Mouse (Mus musculus) hindbrain, embryonic 14.5 days (tissue): ENCODE measurements around the gene Hook2. TPM values are rescaled to one million over a fixed set of nuclear protein-coding genes. Genes with fewer than 3 reads are reported as not detected.

Experiments
- ATAC-seq: fragments of 200-750 bp; cut with Nextera tagmentation; 2 replicates; pipeline ENCODE4 v1.8.0; 2017; ENCODE audit warnings: moderate number of reproducible peaks, mild to moderate bottlenecking, moderate TSS enrichment, moderate library complexity; ENCODE audit not compliant: low FRiP score
- DNase-seq: peaks from one replicate; pipeline ENCODE4 v3.0.0-alpha.2; 2015; ENCODE audit warnings: low spot score
- H3K27ac ChIP-seq: fragments of 300-500 bp; sonication (generic); 2 replicates; pipeline ENCODE4 v1.5.1; 2014; ENCODE audit warnings: mild to moderate bottlenecking, moderate library complexity
- H3K27me3 ChIP-seq: fragments of 300-500 bp; sonication (generic); 2 replicates; pipeline ENCODE4 v1.6.1; 2014; ENCODE audit warnings: mild to moderate bottlenecking, low read length, mixed read lengths; ENCODE audit not compliant: control insufficient read depth, insufficient read depth
- H3K36me3 ChIP-seq: fragments of 300-500 bp; sonication (generic); replicated peaks from 2 replicates; pipeline ENCODE4 v1.6.1; 2014; ENCODE audit not compliant: control insufficient read depth, insufficient read depth
- H3K4me1 ChIP-seq: fragments of 300-500 bp; sonication (generic); replicated peaks from 2 replicates; pipeline ENCODE4 v1.6.1; 2014; ENCODE audit warnings: antibody characterized with exemption, low read length, mixed read lengths; ENCODE audit not compliant: control insufficient read depth, insufficient read depth
- H3K4me2 ChIP-seq: fragments of 300-500 bp; sonication (generic); replicated peaks from 2 replicates; pipeline ENCODE4 v1.6.1; 2014; ENCODE audit warnings: mild to moderate bottlenecking, moderate library complexity
- H3K4me3 ChIP-seq: fragments of 300-500 bp; sonication (generic); replicated peaks from 2 replicates; pipeline ENCODE4 v1.5.1; 2014; ENCODE audit warnings: mild to moderate bottlenecking, low read length
- H3K9ac ChIP-seq: fragments of 300-500 bp; sonication (generic); 2 replicates; pipeline ENCODE4 v1.6.1; 2014
- H3K9me3 ChIP-seq: fragments of 300-500 bp; sonication (generic); 2 replicates; pipeline ENCODE4 v1.6.1; 2016; ENCODE audit warnings: low read length; ENCODE audit not compliant: control insufficient read depth
- WGBS: fragments of 180-500 bp; shearing (Covaris S2); extraction: QIAGEN DNeasy Blood & Tissue Kit; methylation state at CpG from one replicate; pipeline ENCODE4 v1.1.7; 2014; 5-methylcytosine and 5-hydroxymethylcytosine counted together
- polyA plus RNA-seq: library from polyadenylated mRNA; unstranded; fragments of >200 nt; fragmentation: Nextera tagmentation; extraction: Ambion mirVana; gene quantifications from 2 replicates; pipeline ENCODE4 v1.2.1, GENCODE M21; 2014

The Hook2 gene
- polyA plus RNA-seq, 1 experiment from 2014 or later, result 24.6 TPM

DNA sequence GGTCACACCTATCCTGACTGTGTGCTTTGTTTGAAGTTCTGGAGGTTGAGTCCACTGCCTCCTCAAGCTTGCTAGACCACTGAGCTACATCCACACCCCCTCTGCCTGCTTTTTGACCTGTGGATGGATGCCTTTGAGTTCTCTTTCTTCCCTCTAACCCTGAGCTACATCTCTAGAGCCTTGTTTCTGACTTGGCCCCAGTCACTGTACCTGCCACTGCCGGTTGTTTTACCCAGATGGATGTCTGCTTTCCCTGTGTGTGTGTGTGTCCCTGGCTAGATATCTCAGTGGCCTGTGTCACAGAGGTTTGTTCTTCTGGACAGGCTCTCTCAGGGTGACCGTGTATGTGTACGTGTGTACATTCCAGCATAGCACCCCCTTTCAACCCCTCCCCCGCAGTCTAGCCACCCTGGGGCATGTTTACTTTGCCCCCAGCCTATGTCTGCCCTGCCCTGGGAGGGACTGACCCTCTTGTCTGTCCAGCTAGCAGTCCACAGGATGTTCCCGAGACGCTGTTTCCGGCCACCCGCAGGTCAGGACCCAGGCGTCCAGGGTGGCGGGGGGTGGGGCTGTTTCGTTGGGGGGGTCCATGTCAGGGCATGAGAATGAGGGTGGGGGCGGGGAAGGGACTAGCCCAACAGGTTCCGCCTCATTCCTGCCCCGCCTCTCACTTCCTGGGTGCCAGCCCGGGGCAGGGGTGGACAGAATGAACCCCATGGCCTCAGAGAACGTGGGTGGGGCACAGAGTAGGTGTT, 5.9 kb upstream of the Hook2 start:
- 15% methylated on average over 16 of the region's 16 CpGs for WGBS
- Histone ChIP-seq H3K36me3 (no peaks in the 10 kb centered on the region), H3K4me3 (peak overlapping the region; percentile 48; the same call in 1 of the 2 replicates), H3K27me3 (peaks cover 25% of the 10 kb centered on the region), H3K9me3 (no peaks in the 10 kb centered on the region), H3K4me2 (peak overlapping the region; percentile 89), H3K27ac (peak overlapping the region; percentile 44), H3K4me1 (peaks cover 32% of the 10 kb centered on the region), H3K9ac (peak overlapping the region; percentile 58; the same call in 1 of the 2 replicates)
- ATAC-seq (no peak), DNase-seq (no peak)

DNA sequence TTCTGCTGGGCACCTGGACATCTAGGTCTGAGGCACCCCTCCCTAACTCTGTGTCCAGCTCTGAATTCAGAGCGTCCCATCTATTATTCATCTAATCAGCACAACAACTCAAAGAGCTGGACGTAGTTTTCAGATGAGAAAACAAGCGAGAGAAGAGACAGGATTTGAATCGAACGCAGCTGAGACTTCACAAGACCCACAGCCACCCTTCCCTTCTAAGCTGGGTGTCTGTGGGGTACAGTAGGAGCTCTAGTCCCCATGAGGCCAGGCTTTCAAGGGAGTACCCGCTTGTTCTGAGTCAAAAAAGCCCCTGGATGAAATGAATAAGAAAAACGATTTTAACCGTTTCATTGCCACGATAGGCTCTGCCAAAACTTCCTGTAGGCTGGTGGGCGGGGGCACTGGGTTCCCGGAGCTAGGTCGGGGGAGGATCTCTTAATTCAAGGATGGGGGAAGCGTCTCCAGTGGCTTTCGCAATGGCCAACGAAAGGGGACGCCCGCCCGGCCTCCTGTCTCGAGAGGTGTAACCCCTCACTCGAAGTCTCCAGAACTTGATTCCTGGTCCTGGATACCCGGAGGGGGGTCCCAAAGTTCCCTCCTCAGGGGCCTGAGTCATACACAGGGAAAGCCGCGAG, 5.2 kb upstream of the Hook2 start:
- no peaks in the 10 kb centered on the region for H3K9me3 ChIP-seq
- peak overlapping the region; percentile 58 for H3K9ac ChIP-seq
- H3K4me3 ChIP-seq, result peak overlapping the region; percentile 48
- under 1% methylated on average over 23 of the region's 23 CpGs for WGBS
- ATAC-seq (no peak), DNase-seq (no peak)
- H3K36me3 ChIP-seq, result no peaks in the 10 kb centered on the region
- peak overlapping the region; percentile 73 for H3K27ac ChIP-seq
- peaks cover 31% of the 10 kb centered on the region for H3K4me1 ChIP-seq
- H3K4me2 ChIP-seq, result peak overlapping the region; percentile 89
- peaks cover 25% of the 10 kb centered on the region for H3K27me3 ChIP-seq

DNA sequence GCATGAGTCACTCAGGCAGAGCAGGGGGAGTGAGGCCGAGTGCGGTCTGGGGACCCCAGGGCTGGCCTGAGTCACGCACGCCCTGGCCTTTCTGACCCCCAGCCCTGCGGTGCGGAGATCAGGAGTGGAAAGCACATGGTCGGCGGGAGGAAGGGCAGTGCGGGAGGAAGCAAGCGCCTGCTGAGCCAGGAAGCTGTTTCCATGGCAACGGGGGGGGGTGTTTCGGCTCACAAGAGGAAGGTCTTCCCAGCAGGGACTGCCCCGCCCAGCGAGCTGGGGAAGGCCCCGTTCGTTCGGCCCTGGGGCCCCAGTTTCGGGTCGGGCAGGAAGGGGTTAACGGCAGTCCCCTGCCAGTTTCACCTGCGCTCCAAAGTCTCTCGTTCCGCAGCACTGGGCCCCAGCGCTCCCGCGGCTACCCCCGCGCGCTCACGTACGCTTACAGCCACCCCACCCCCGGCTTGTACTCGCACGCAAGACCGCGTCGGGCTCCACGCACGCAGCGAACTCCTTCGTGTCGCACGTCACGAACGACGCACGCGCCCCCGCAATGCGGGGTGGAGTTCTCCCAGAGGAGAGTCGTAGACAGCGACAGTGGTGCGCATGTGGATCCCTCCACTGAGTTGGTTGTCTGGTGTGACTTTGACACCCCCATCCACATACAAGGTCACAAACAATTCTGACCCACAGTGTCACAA, 4.6 kb upstream of the Hook2 start:
- Histone ChIP-seq H3K4me3 (peak overlapping the region; percentile 48), H3K9me3 (no peaks in the 10 kb centered on the region), H3K4me1 (peaks cover 26% of the 10 kb centered on the region), H3K36me3 (no peaks in the 10 kb centered on the region), H3K4me2 (peak overlapping the region; percentile 89), H3K9ac (peak overlapping the region; percentile 58), H3K27ac (peak overlapping the region; percentile 73), H3K27me3 (peaks cover 25% of the 10 kb centered on the region)
- peak; percentile 82 for DNase-seq
- under 1% methylated on average over 50 of the region's 53 CpGs for WGBS
- peak; percentile 32 for ATAC-seq

DNA sequence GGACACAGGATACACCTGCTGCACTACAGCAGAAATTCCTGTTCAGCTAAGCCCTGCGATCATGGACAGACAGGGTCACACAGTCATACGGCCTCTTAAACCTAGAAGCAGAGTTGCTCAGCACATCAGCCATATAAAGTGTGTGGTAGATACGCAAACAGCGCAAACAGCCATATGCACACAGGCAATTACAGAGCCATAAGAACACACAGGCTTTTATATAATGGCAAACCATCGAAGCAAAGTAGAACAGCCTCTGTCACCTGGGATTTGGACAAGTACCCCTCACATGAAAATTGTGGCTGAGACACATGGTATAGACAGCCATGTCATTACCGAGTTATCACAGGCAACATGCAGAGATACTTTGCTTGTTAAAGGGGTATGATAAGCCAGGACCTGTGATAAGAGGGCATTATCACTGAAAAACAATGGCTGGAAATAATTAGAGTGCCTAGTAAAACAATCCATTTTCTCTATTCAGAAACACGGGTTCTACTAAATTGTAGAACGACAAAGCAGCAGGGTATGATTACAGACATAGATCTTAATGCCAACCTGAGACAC, 3.9 kb upstream of the Hook2 start:
- ATAC-seq (no peak), DNase-seq (no peak)
- WGBS, result 35% methylated on average over 8 of the region's 8 CpGs
- Histone ChIP-seq H3K27ac (peak overlapping the region; percentile 73), H3K4me1 (peaks cover 24% of the 10 kb centered on the region), H3K27me3 (peaks cover 25% of the 10 kb centered on the region), H3K9ac (peak overlapping the region; percentile 58), H3K4me2 (peak overlapping the region; percentile 89), H3K36me3 (no peaks in the 10 kb centered on the region), H3K9me3 (no peaks in the 10 kb centered on the region), H3K4me3 (peak overlapping the region; percentile 48)

DNA sequence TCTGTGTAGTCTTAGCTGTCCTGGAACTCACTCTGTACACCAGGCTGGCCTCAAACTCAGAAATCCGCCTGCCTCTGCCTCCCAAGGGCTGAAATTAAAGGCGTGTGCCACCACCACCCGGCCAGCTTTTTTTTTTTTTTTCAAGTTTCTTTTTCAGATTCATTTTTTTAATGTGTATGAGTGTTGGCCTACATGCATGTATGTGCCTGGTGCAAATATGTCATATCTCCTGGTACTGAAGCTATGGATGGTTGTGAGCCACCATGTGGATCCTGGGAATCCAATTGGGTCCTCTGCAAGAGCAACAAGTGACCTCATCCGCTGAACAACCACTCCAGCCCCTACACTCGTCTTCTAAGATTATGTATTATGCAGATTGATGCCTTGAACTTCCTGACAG, 3.0 kb upstream of the Hook2 start:
- no peak overlapping the region for H3K4me3 ChIP-seq
- no peaks in the 10 kb centered on the region for H3K9me3 ChIP-seq
- H3K36me3 ChIP-seq, result no peaks in the 10 kb centered on the region
- H3K27me3 ChIP-seq, result peaks cover 25% of the 10 kb centered on the region
- no peak overlapping the region for H3K4me2 ChIP-seq
- 85% methylated on average over 5 of the region's 5 CpGs for WGBS
- H3K9ac ChIP-seq, result no peak overlapping the region
- no peak for ATAC-seq
- peaks cover 24% of the 10 kb centered on the region for H3K4me1 ChIP-seq
- DNase-seq, result no peak
- H3K27ac ChIP-seq, result no peak overlapping the region

DNA sequence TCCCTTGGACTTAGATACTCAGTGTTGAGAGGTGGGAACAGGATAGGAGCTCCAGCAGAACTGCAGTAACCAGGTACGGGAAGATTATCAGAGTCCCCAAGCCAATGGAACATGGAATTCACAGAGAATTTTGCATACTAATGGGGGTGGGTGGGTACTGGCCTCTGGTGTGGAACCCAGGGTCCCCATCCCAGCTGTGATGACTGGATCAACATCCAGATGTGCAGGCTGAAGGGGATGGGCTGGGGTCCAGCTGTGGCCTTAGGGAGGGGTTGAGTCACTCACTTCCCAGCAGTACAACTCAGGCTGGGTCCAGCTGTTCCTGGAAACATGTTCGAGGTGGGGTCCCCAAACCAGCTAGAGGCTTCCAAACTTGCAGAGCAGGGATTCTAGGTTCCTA, 2.5 kb upstream of the Hook2 start:
- no peaks in the 10 kb centered on the region for H3K9me3 ChIP-seq
- H3K4me1 ChIP-seq, result peaks cover 24% of the 10 kb centered on the region
- H3K9ac ChIP-seq, result no peak overlapping the region
- DNase-seq (no peak), ATAC-seq (no peak)
- H3K36me3 ChIP-seq, result no peaks in the 10 kb centered on the region
- H3K27ac ChIP-seq, result no peak overlapping the region
- no peak overlapping the region for H3K4me2 ChIP-seq
- 69% methylated on average over 2 of the region's 2 CpGs for WGBS
- peaks cover 25% of the 10 kb centered on the region for H3K27me3 ChIP-seq
- no peak overlapping the region for H3K4me3 ChIP-seq

DNA sequence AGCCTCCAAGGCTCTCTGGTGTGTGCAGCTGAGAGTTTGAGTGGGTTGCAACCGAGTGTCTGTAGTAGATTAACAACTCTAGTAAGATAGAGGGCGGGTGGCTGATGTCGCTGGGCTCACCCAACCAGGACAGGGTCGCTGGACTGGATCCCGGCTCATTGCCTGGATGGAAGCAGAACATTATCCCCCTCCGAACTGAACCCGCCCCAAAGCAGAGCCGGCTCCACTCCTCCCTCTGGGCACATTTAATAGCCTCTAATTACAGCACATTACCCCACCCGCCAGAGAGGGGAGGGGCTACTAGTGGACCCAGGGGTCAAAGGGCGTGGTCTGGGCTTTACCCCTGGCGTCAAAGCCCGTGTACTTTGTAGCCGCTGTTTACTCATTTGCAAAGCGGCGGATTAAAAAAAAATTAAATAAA, 1.1 kb upstream of the Hook2 start:
- no peaks in the 10 kb centered on the region for H3K36me3 ChIP-seq
- H3K9me3 ChIP-seq, result no peaks in the 10 kb centered on the region
- 17% methylated on average over 15 of the region's 15 CpGs for WGBS
- ATAC-seq, result no peak
- peak overlapping the region; percentile 79 for H3K4me2 ChIP-seq
- no peak overlapping the region for H3K27ac ChIP-seq
- peak overlapping the region; percentile 60; the same call in 1 of the 2 replicates for H3K4me3 ChIP-seq
- DNase-seq, result no peak
- peak overlapping the region; percentile 73 for H3K9ac ChIP-seq
- peaks cover 20% of the 10 kb centered on the region; the same call in 1 of the 2 replicates for H3K27me3 ChIP-seq
- H3K4me1 ChIP-seq, result peaks cover 24% of the 10 kb centered on the region

DNA sequence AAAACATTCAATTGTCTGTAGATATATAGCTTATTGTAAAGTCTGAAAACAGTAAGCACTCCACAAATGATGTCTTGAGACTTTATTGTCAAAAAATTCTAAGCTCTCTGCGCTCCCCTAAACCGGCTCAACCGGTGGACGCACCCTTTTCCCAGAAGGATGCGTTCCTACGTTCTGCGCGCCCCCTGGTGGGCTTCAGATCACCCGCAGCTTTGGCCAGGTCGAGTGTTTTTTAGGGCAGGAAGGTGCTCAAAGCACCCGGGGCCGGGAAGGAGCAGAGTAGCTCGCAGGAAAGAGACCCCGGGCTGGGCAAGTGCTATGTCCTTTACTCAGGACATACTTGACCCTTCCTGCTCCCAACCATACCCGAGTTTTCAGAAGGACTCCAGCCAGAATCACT, 593 bp upstream of the Hook2 start:
- peak; percentile 25 for ATAC-seq
- under 1% methylated on average over 15 of the region's 15 CpGs for WGBS
- peak; percentile 86 for DNase-seq

More for the DNA sequence above, 593 bp upstream of the Hook2 start:
- peaks cover 15% of the 10 kb centered on the region; the same call in 1 of the 2 replicates for H3K27me3 ChIP-seq
- H3K36me3 ChIP-seq, result peaks cover 2% of the 10 kb centered on the region; the same call in 1 of the 2 replicates
- peak overlapping the region; percentile 77 for H3K27ac ChIP-seq
- H3K9me3 ChIP-seq, result no peaks in the 10 kb centered on the region
- peak overlapping the region; percentile 60 for H3K4me3 ChIP-seq
- H3K4me2 ChIP-seq, result peak overlapping the region; percentile 79
- H3K4me1 ChIP-seq, result peaks cover 21% of the 10 kb centered on the region
- H3K9ac ChIP-seq, result peak overlapping the region; percentile 73
